Mouse (Mus musculus) NIH3T3 (cell line): ENCODE measurements around the gene Frat1.

Source experiments
- DNase-seq: peaks from one replicate; pipeline ENCODE4 v3.0.0-alpha.2; 2012; ENCODE audit warnings: low read depth

The Frat1 gene

DNA sequence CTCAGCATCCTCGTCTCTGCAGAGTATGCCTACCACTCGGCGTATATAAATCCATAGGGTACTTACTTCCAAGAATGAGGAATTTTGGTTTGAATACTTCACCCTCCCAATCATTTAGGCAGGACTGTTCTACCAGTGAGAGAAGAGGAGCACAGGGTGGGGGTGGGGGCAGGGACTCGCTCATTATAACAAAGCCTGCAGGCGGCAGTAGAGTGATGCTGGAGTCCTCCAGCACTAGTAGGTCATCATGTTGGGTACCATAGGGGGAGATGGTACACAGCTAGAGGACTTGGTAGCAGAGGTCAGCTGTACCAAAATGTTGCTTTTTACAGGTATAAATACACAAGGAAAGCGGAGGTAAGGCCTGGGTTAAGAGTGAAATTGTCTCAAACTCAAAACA lies 14.6 kb downstream of the Frat1 start:
- peak; percentile 38 for DNase-seq

DNA sequence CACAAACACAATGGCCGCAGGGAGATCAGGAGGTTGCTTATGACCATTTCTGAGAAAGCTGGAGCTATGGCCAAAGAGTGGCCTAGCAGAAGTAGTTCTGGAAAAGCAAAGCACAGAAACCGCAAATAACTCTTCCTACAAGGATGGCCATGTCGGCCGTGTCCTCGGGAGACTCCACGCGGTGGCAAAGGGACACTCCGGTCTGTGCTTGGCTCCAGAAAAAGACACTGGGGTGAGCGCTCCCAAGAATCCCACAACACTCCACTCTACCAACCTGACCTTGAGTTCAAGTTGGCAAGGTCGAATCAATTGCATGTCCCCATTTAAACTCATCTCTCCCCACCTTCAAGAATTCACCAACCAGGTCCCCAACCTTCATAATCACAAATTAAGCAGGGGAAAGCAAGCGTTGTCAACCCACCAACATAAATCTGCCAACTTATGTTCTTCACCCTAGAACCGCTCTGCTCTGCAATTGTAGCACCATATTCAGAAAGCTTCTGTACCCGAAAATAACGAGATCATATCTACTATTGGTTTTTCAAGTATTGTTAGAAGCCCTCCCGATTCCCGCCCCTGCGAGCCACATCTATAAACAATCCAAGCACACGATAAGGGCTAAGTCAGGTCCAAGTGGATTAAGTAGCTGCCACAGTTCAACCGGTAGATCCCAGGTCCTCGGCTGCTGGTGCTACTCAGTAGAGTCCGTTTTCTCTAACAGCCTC lies 16.8 kb downstream of the Frat1 start:
- no peak for DNase-seq

GRCm38 (mm10) chr19:41847091-41847581 lies 17.4 kb downstream of the Frat1 start:
- DNase-seq: peak; percentile 55

DNA sequence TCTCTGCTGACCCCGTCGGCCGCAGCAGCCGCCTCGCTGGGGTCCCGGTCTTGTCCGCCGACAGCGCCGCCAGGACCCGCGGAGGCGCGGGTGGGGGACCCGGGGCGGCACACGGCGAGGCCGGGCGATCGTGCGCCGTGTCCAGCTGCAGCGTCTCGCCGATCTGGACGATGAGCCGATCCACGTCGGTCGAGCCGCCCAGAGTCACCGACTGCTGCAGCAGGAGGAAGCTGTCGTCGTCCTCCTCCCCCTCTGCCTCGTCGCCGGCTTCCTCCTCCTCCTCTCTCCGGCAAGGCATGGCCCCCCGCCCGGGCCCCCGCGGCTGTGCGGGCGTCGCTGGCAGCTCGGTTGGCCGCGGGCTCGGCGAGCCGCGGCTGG lies 17.8 kb downstream of the Frat1 start:
- peak; percentile 53 for DNase-seq

- DNase-seq: peak; percentile 95
Measured at GRCm38 (mm10) chr19:41847992-41848851, 18.5 kb downstream of the Frat1 start, which contains the start of gene Frat2. Gene Frat2 (minus strand): TSS chr19:41848132.

GRCm38 (mm10) chr19:41850021-41850718 lies 20.4 kb downstream of the Frat1 start:
- DNase-seq: peak; percentile 29

GRCm38 (mm10) chr19:41850719-41851543 lies 21.2 kb downstream of the Frat1 start:
- DNase-seq: no peak

- no peak for DNase-seq
Measured at GRCm38 (mm10) chr19:41852423-41852822, 22.7 kb downstream of the Frat1 start.

GRCm38 (mm10) chr19:41857086-41857762 lies 27.5 kb downstream of the Frat1 start:
- peak; percentile 59 for DNase-seq

DNA sequence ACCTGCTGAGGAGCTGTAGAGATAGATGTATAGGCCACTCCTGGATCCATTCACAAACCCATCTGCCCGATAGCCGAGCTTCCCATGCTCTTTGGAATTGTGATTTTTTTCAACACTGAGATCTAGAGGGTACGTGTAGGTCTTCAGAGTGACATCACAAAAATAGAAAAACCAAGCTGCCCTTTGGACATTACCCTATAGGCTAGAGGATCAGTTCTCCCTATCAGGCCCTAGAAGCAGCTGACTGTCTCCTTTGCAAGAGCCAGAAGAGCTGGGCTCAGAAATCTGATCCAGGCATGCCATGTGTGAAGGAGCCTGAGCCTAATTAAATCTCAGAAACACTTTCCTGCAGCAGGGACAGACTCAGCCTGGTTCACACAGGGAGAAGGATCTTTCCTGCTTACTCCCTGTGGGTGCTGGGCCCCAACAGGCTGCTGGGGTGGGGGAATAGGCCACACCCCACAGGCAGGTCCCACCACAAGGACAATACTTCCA lies 28.1 kb downstream of the Frat1 start:
- DNase-seq: peak; percentile 35

DNA sequence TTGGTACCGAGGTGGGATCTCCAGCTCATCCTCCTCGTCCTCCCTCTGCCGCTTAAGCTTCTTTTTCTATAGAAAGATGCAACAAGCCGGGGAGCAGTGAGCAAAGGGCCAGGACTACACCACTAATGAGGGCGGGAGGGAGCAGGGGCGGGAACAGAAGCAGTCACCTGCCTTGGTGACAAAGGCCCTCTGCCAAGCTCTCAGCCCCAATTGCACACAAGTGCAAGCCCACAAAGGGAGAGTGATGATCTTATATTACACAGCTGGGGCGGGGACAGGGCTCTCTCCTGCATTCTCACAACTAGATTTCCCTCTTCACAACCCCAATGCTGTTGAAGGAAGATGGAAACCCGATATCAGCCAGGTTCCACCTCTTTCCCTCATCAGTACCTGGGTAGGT lies 36.9 kb downstream of the Frat1 start:
- DNase-seq: no peak

- no peak for DNase-seq
Measured at GRCm38 (mm10) chr19:41869296-41869695, 39.5 kb downstream of the Frat1 start.

DNA sequence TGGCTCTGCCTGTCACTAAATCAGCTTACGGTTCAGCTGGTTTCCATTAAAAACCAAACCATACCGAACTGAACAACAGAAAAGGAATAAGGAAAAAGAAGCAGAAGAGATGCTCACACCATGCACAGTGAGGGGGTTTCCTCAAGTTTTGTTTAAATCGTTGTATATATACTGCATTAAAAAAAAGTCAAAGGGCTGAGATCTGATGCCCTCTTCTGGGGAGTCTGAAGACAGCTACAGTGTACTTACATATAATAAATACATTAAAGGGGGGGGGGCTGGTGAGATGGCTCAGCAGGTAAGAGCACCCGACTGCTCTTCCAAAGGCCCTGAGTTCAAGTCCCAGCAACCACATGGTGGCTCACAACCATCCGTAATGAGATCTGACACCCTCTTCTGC lies 40.2 kb downstream of the Frat1 start:
- peak; percentile 59 for DNase-seq

DNA sequence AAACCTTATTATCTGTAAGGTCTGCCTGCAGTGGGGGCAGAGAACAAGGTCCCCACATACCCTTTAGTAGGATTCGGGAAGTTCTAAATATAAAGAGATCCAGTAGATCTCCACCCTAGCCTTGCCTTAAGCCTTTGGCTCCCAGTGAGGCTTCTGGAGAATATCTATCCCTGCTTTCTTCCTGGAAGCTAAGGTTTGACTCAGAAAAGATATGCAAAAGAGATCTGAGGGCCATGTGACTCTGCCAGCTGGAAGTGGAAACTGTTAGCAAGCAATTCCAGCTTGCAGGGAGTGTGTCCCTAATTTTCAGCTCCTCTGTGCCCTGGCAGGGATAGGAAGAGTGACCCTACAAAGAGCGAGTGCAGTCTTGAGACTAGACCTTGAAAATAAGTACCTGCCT lies 42.5 kb downstream of the Frat1 start:
- DNase-seq: no peak

DNA sequence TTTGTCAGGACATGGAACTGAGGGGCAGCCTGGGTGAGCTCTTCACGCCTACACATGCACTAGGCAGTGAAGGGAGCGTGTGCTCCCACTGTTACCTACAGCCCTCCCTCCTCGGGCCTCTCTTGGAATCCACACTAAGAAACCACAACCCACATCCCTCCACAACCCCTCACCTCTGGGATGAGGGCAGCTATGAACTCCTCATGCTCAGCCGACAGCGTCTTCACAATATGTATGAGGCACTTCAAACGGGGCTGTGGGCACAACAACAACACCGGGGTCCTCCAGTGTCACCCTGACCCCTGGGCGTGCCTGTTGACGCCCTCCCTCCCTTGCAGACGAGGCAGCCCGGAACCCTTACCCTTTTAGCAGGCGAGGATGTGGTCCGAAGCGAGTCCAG lies 44.6 kb downstream of the Frat1 start:
- no peak for DNase-seq

- no peak for DNase-seq
Measured at GRCm38 (mm10) chr19:41881842-41882241, 52.1 kb downstream of the Frat1 start.
